Mouse (Mus musculus): Measurements from ENCODE around the gene Saal1. TPM values are rescaled to one million over a fixed set of nuclear protein-coding genes. Genes with fewer than 3 reads are reported as not detected.
"Not testable (repeated sequence)": the region's sequence is repeated elsewhere in the genome, so short reads cannot be mapped to it uniquely, and the experiment has no call there.

Saal1 gene
- total and polyA plus RNA-seq, 2 experiments from 2014 or later, result 13.3 to 14.3 TPM

- no peak for TF ChIP-seq CTCF (IDR thresholded peaks at IDR 0.05; ENCODE audit: low read depth)
- no peaks in the 10 kb centered on the region for H3K27me3 ChIP-seq (ENCODE audit: insufficient read depth, low read length)
- H3K4me1 ChIP-seq (ENCODE audit: insufficient read depth), result 0 out of 2 replicates have a peak, but pooled peaks cover 5% of the 10 kb centered on the region
- H3K9ac ChIP-seq, result no peak overlapping the region
- WGBS, result 86% methylated on average over 8 of the region's 8 CpGs
- no peak overlapping the region for H3K27ac ChIP-seq (ENCODE audit: low read depth, low read length)
- no peak overlapping the region for H3K4me2 ChIP-seq (ENCODE audit: low read depth)
- no peak for DNase-seq
- no peaks in the 10 kb centered on the region for H3K9me3 ChIP-seq (ENCODE audit: low read length)
- H3K4me3 ChIP-seq (ENCODE audit: low read depth, low read length), result no peak overlapping the region
- no peak for ATAC-seq
- no peaks in the 10 kb centered on the region for H3K36me3 ChIP-seq (ENCODE audit: insufficient read depth)
Measured at GRCm38 (mm10) chr7:46675886-46676285, 34.6 kb downstream of the Saal1 start.

- Histone ChIP-seq H3K4me3 (ENCODE audit: low read depth, low read length) (no peak overlapping the region), H3K4me2 (ENCODE audit: low read depth) (no peak overlapping the region), H3K9me3 (ENCODE audit: low read length) (no peaks in the 10 kb centered on the region), H3K9ac (no peak overlapping the region), H3K27me3 (ENCODE audit: insufficient read depth, low read length) (no peaks in the 10 kb centered on the region), H3K4me1 (ENCODE audit: insufficient read depth) (0 out of 2 replicates have a peak, but pooled peaks cover 5% of the 10 kb centered on the region), H3K27ac (ENCODE audit: low read depth, low read length) (no peak overlapping the region), H3K36me3 (ENCODE audit: insufficient read depth) (no peaks in the 10 kb centered on the region)
- ATAC-seq (no peak), DNase-seq (no peak)
- WGBS, result 74% methylated on average over 7 of the region's 7 CpGs
- no peak for TF ChIP-seq CTCF (IDR thresholded peaks at IDR 0.05; ENCODE audit: low read depth)
Measured at GRCm38 (mm10) chr7:46675061-46675460, 35.4 kb downstream of the Saal1 start.

DNA sequence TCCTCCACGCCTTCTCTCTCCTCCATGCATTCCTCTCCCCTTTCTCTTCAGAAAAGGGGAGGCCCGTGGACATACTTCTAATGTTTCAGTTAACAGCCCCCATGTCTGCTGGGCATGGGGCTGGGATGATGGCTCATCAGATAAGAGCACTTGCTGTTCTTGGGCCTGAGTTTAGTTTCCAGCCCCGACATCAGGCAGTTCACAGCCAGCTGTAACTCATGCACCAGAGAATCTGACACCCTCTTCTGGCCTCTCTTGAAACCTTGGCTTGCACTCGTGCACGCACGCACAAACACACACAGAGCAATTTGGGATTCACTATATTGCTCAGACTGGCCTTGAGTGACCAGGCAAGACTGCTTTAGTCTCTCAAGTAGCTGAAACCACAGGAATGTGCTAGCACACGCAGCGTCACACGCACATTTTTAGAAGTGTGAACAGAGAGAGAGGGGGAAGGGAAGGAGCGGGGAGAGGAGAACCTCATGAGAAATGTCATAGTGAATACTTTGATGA lies 38.3 kb downstream of the Saal1 start, which contains the start of gene Tph1:
Gene Tph1, minus strand, starts transcription at position 378 of the 513 bp plus-strand sequence.
- no peaks in the 10 kb centered on the region for H3K9me3 ChIP-seq (ENCODE audit: low read length)
- H3K4me3 ChIP-seq (ENCODE audit: low read depth, low read length), result no peak within 1 kb of the TSS
- no peak for DNase-seq
- H3K27me3 ChIP-seq (ENCODE audit: insufficient read depth, low read length), result no peaks in the 10 kb centered on the region
- no peak for TF ChIP-seq CTCF (IDR thresholded peaks at IDR 0.05; ENCODE audit: low read depth)
- WGBS, result 67% methylated on average over 10 of the region's 10 CpGs
- ATAC-seq, result no peak
- no peak within 1 kb of the TSS for H3K9ac ChIP-seq
- H3K36me3 ChIP-seq (ENCODE audit: insufficient read depth), result no peaks in the 10 kb centered on the region
- H3K27ac ChIP-seq (ENCODE audit: low read depth, low read length), result peak within 1 kb of the TSS; percentile 59; the same call in 1 of the 2 replicates
- H3K4me2 ChIP-seq (ENCODE audit: low read depth), result no peak within 1 kb of the TSS
- H3K4me1 ChIP-seq (ENCODE audit: insufficient read depth), result peaks cover 5% of the 10 kb centered on the region; the same call in 1 of the 2 replicates

DNA sequence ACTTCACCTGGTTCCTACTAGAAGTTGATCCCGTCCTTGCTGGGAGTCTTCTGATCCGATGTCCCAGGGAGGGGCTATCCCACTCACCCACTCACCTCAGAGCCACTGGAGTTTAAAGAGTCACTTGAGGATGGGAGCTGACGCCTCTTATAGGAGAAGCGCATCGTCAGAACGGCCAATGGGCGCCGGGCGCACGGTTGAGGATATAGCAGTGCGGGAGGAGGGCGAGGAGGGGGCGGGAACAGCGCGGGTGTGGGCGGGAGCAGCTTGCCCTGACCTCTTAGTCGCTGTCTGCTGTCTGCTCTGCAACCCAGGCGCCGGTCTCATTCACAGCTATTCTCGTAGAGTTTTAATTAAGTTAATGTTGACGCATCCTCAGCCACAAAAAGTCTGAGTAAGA lies 43.2 kb downstream of the Saal1 start:
- ATAC-seq (no peak; the same call in 1 of the 2 replicates), DNase-seq (no peak)
- Histone ChIP-seq H3K9me3 (ENCODE audit: low read length) (no peaks in the 10 kb centered on the region), H3K4me1 (ENCODE audit: insufficient read depth) (peaks cover 5% of the 10 kb centered on the region; the same call in 1 of the 2 replicates), H3K27me3 (ENCODE audit: insufficient read depth, low read length) (no peaks in the 10 kb centered on the region), H3K27ac (ENCODE audit: low read depth, low read length) (no peak overlapping the region), H3K9ac (no peak overlapping the region), H3K36me3 (ENCODE audit: insufficient read depth) (no peaks in the 10 kb centered on the region), H3K4me2 (ENCODE audit: low read depth) (peak overlapping the region; percentile 36), H3K4me3 (ENCODE audit: low read depth, low read length) (no peak overlapping the region)
- 4% methylated on average over 21 of the region's 21 CpGs for WGBS
- TF ChIP-seq CTCF (IDR thresholded peaks at IDR 0.05; ENCODE audit: low read depth), result no peak

DNA sequence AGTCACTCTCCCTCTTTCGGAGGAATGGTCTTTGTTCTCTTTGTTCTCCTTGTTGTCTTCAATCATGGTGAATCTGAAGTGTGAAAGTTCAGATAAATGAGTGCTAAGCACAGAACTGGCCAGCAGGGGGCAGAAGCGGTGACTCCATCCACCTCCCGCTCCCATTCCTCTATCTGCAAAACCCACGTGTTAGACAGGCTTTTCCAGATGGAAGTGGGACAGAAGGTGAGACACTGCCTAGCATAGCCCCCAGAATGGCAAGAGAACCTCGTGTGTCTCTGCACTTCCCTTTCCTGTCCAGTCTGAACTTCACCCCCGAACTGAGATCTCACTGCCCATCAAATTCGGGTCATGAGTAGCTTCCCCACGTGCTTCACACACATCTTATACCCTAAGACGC lies 45.2 kb downstream of the Saal1 start:
- no peak for ATAC-seq
- no peaks in the 10 kb centered on the region for H3K27me3 ChIP-seq (ENCODE audit: insufficient read depth, low read length)
- H3K4me1 ChIP-seq (ENCODE audit: insufficient read depth), result no peaks in the 10 kb centered on the region; the same call in none of the 2 replicates
- no peak overlapping the region for H3K27ac ChIP-seq (ENCODE audit: low read depth, low read length)
- H3K4me2 ChIP-seq (ENCODE audit: low read depth), result no peak overlapping the region
- no peaks in the 10 kb centered on the region for H3K36me3 ChIP-seq (ENCODE audit: insufficient read depth)
- DNase-seq, result peak; percentile 39
- H3K4me3 ChIP-seq (ENCODE audit: low read depth, low read length), result no peak overlapping the region
- peak; percentile 70 for TF ChIP-seq CTCF (IDR thresholded peaks at IDR 0.05; ENCODE audit: low read depth)
- no peaks in the 10 kb centered on the region for H3K9me3 ChIP-seq (ENCODE audit: low read length)
- no peak overlapping the region for H3K9ac ChIP-seq
- 36% methylated on average over 9 of the region's 9 CpGs for WGBS

DNA sequence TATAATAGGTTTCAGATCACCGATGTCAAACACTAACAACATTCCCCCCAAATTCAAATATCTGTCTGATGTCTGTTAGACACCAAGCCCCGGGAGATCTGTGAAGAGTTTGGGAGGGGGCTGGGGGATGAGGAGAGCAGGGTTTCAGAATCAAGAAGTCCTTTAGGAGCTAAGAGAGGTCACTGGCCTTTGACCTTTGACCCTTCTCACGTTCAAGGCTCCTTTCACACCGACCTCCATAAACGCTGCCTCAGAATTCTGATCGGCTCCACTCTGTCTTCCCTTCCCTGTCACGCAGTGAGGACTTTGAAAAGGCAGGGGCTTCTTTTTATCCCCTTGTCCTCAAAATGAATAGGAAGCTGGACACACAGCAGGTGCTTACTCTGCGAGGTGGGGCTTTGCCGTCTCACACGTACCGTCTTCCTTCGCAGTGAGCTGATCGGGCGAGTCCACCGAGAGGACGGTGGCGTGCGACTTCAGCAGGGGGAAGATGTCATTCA lies 48.8 kb downstream of the Saal1 start:
- DNase-seq (no peak), ATAC-seq (no peak)
- Histone ChIP-seq H3K36me3 (ENCODE audit: insufficient read depth) (no peaks in the 10 kb centered on the region), H3K4me3 (ENCODE audit: low read depth, low read length) (no peak overlapping the region), H3K27ac (ENCODE audit: low read depth, low read length) (no peak overlapping the region), H3K4me1 (ENCODE audit: insufficient read depth) (no peaks in the 10 kb centered on the region; the same call in 1 of the 2 replicates), H3K9ac (peak overlapping the region; percentile 37; the same call in 1 of the 2 replicates), H3K4me2 (ENCODE audit: low read depth) (peak overlapping the region; percentile 31), H3K9me3 (ENCODE audit: low read length) (no peaks in the 10 kb centered on the region), H3K27me3 (ENCODE audit: insufficient read depth, low read length) (no peaks in the 10 kb centered on the region)
- 29% methylated on average over 18 of the region's 18 CpGs for WGBS
- TF ChIP-seq CTCF (IDR thresholded peaks at IDR 0.05; ENCODE audit: low read depth), result no peak

GRCm38 (mm10) chr7:46652279-46652678 lies 58.2 kb downstream of the Saal1 start:
- no peak overlapping the region for H3K9ac ChIP-seq
- H3K4me1 ChIP-seq (ENCODE audit: insufficient read depth), result no peaks in the 10 kb centered on the region
- no peak overlapping the region for H3K4me2 ChIP-seq (ENCODE audit: low read depth)
- H3K4me3 ChIP-seq (ENCODE audit: low read depth, low read length), result no peak overlapping the region
- H3K9me3 ChIP-seq (ENCODE audit: low read length), result no peaks in the 10 kb centered on the region
- WGBS, result 58% methylated on average over 2 of the region's 2 CpGs
- DNase-seq (no peak), ATAC-seq (0 out of 2 replicates have a peak, but pooled peaks have one; percentile 27)
- no peak overlapping the region for H3K27ac ChIP-seq (ENCODE audit: low read depth, low read length)
- no peak for TF ChIP-seq CTCF (IDR thresholded peaks at IDR 0.05; ENCODE audit: low read depth)
- H3K36me3 ChIP-seq (ENCODE audit: insufficient read depth), result no peaks in the 10 kb centered on the region
- H3K27me3 ChIP-seq (ENCODE audit: insufficient read depth, low read length), result no peaks in the 10 kb centered on the region

DNA sequence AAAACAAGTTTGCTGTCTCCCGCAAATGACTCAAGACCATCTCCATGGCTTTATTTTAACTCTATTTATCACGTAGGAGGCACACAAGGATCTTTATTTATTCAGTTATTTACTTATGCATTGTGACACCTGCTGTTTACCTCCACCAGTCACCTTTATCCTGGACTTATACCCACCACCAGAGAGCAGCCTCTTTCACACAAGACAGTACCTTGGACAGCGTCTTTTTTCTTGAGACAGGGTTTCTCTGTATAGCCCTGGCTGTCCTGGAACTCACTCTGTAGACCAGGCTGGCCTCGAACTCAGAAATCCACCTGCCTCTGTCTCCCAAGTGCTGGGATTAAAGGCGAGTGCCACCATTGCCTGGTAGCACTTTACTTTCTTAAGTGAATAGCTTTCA lies 60.2 kb downstream of the Saal1 start:
- H3K9ac ChIP-seq; DNase-seq; ATAC-seq; H3K4me2 ChIP-seq (ENCODE audit: low read depth); H3K4me1 ChIP-seq (ENCODE audit: insufficient read depth); H3K4me3 ChIP-seq (ENCODE audit: low read depth, low read length); H3K36me3 ChIP-seq (ENCODE audit: insufficient read depth); H3K27ac ChIP-seq (ENCODE audit: low read depth, low read length); H3K9me3 ChIP-seq (ENCODE audit: low read length); H3K27me3 ChIP-seq (ENCODE audit: insufficient read depth, low read length): not testable (repeated sequence)
- 50% methylated on average over 5 of the region's 5 CpGs for whole genome bisulfite sequencing

Data from forebrain, postnatal 0 days (tissue).